Mouse (Mus musculus) liver, adult 2 months (tissue): Measurements from ENCODE around the gene Capn13.

ENCODE experiments used
- CTCF ChIP-seq: fragments of 200-500 bp; IDR thresholded peaks from 2 replicates; pipeline ENCODE4 v1.5.1; 2011; ENCODE audit warnings: low read depth, low read length, control low read depth
- POLR2A ChIP-seq: fragments of 200-500 bp; IDR thresholded peaks from 2 replicates; pipeline ENCODE4 v1.6.1; 2011; ENCODE audit warnings: low read length, control low read depth; ENCODE audit not compliant: insufficient read depth; ENCODE audit errors: extremely low read depth

- TF ChIP-seq CTCF, result no peak
- TF ChIP-seq POLR2A, result no peak
Observed at GRCm38 (mm10) chr17:73258620-73259019, 142.0 kb downstream of the Capn13 start.
